Comparison of ENCODE assay signal across 15 mouse cellular contexts in genomic region chr2:6055466-6055865, GRCm38 (mm10).
"Had no signal": no experiment of that assay in that cellular context is flagged by ENCODE, and none has a peak within 500 bp of the region (broad histone marks: within the 10 kb centered on the region; RNA-seq: fewer than 3 reads in every experiment).

No protein-coding gene starts in this region.

- H3K9ac ChIP-seq: neural tube, embryonic 15.5 days; stomach, embryonic 15.5 days had no signal

- H3K27me3 ChIP-seq: neural tube, embryonic 15.5 days; stomach, embryonic 15.5 days had no signal

- H3K4me3 ChIP-seq: neural tube, embryonic 15.5 days; stomach, embryonic 15.5 days had no signal

- DNase-seq: retina, postnatal 1 day; right cerebral cortex, adult 18-20 months; right cerebral cortex, postnatal 14 days; right cerebral cortex, postnatal 25 days; right cerebral cortex, postnatal 4 days; spleen, adult 18-20 months; thymus, adult 18-20 months; thymus, adult 2 months; thymus, postnatal 14 days; thymus, postnatal 25 days; thymus, postnatal 36 days; thymus, postnatal 4 days had no signal

- H3K4me2 ChIP-seq: neural tube, embryonic 15.5 days; stomach, embryonic 15.5 days had no signal

- H3K4me1 ChIP-seq: neural tube, embryonic 15.5 days; stomach, embryonic 15.5 days had no signal

- H3K27ac ChIP-seq: neural tube, embryonic 15.5 days; stomach, embryonic 15.5 days; stomach, postnatal 0 days had no signal

- H3K9me3 ChIP-seq: neural tube, embryonic 15.5 days; stomach, embryonic 15.5 days had no signal
